Mouse (Mus musculus) cerebellum, postnatal 36 days (tissue): Measurements from ENCODE around the gene 4930523C07Rik.
A peak's percentile ranks its signal among the peaks of the same experiment; 100 is the strongest.

Source experiments
- DNase-seq, 2 experiments: peaks; one replicate each; pipeline ENCODE4 v3.0.0; 2021 to 2022; ENCODE audit warnings: mixed read lengths in 2 of 2

Gene 4930523C07Rik

GRCm38 (mm10) chr1:160044237-160045021, at the start of gene 4930523C07Rik:
4930523C07Rik (plus strand) TSS chr1:160044382.
- DNase-seq, result peak in 1 of 2 experiments; percentile 33

- DNase-seq, result no peak
Measured at GRCm38 (mm10) chr1:159997329-159997728, 46.9 kb upstream of the 4930523C07Rik start.

- no peak for DNase-seq
Measured at GRCm38 (mm10) chr1:159998349-159998748, 45.8 kb upstream of the 4930523C07Rik start.

GRCm38 (mm10) chr1:159999232-159999631, 45.0 kb upstream of the 4930523C07Rik start:
- no peak for DNase-seq

GRCm38 (mm10) chr1:160005319-160005718, 38.9 kb upstream of the 4930523C07Rik start:
- DNase-seq, result no peak

- no peak for DNase-seq
Measured at GRCm38 (mm10) chr1:160006919-160007588, 37.1 kb upstream of the 4930523C07Rik start.

GRCm38 (mm10) chr1:160013042-160013441, 31.1 kb upstream of the 4930523C07Rik start:
- DNase-seq, result no peak

GRCm38 (mm10) chr1:160024339-160024980, 19.7 kb upstream of the 4930523C07Rik start:
- no peak for DNase-seq

GRCm38 (mm10) chr1:160025146-160025894, 18.9 kb upstream of the 4930523C07Rik start:
- DNase-seq, result no peak

GRCm38 (mm10) chr1:160025895-160026255, 18.3 kb upstream of the 4930523C07Rik start:
- no peak for DNase-seq

- no peak for DNase-seq
Measured at GRCm38 (mm10) chr1:160027939-160028338, 16.2 kb upstream of the 4930523C07Rik start.

GRCm38 (mm10) chr1:160033948-160034598, 10.1 kb upstream of the 4930523C07Rik start:
- DNase-seq, result no peak

GRCm38 (mm10) chr1:160035561-160035960, 8.6 kb upstream of the 4930523C07Rik start:
- DNase-seq, result no peak

- DNase-seq, result no peak
Measured at GRCm38 (mm10) chr1:160036996-160037521, 7.1 kb upstream of the 4930523C07Rik start.

GRCm38 (mm10) chr1:160039951-160040645, 4.1 kb upstream of the 4930523C07Rik start:
- DNase-seq, result no peak

GRCm38 (mm10) chr1:160041264-160041775, 2.9 kb upstream of the 4930523C07Rik start:
- DNase-seq, result no peak

- no peak for DNase-seq
Measured at GRCm38 (mm10) chr1:160042351-160042750, 1.8 kb upstream of the 4930523C07Rik start.

- no peak for DNase-seq
Measured at GRCm38 (mm10) chr1:160043271-160043975, 759 bp upstream of the 4930523C07Rik start.

GRCm38 (mm10) chr1:160045056-160045715, 1.0 kb downstream of the 4930523C07Rik start:
- no peak for DNase-seq

- no peak for DNase-seq
Measured at GRCm38 (mm10) chr1:160045971-160046370, 1.8 kb downstream of the 4930523C07Rik start.
